Mouse (Mus musculus): ENCODE measurements around the gene Thoc6.

The Thoc6 gene

GRCm38 (mm10) chr17:23631241-23631640, 42.4 kb downstream of the Thoc6 start:
- DNase-seq (ENCODE audit: low read depth, low spot score): no peak

- DNase-seq (ENCODE audit: low read depth, low spot score): peak; percentile 70
Observed at GRCm38 (mm10) chr17:23630195-23631020, 43.3 kb downstream of the Thoc6 start.

- no peak for DNase-seq (ENCODE audit: low read depth, low spot score)
Observed at GRCm38 (mm10) chr17:23627813-23628212, 45.9 kb downstream of the Thoc6 start.

GRCm38 (mm10) chr17:23620351-23620750, 53.3 kb downstream of the Thoc6 start:
- DNase-seq (ENCODE audit: low read depth, low spot score): no peak
